Mouse (Mus musculus): Measurements from ENCODE around the gene Ppm1l. TPM values are rescaled to one million over a fixed set of nuclear protein-coding genes. Genes with fewer than 3 reads are reported as not detected.
A peak's percentile ranks its signal among the peaks of the same experiment; 100 is the strongest.

The Ppm1l gene
- polyA plus RNA-seq, 1 experiment from 2014 or later: 6.3 TPM

DNA sequence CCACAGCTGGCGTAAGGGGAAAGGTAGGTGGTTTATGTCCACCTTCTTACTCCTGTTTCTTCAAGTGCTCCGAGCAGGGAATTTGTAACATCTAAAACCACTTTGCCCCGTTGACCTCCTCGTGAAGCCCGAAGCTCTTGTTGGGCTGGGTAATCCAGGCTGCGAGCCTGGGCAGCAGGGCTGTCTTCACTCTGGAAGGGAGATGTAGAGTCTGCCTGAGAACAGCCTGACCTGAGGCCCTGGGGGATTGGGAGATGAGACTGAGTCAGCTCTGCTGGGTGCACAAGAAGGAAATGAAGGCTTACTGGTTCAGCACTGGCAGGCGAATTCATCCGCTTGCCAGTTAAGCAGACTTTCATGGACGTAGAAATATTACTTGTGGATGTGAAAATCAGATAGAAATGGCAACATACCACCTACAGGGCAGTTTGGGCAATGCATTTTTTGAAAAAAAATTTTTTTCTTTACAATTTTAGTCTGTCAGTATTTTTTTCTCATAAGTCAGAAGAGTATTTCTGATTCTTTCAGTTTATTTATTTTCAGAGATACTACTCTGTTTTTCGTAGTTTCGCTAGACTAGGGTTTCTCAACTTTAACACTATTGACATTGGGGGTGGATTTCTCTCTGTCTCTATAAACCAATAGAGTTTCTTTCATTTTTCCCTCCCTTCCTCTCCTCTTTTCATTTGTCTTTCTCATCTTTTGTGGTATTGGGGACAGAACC is 31.7 kb downstream of the Ppm1l start:
- peak; percentile 48 for TF ChIP-seq CTCF (IDR thresholded peaks at IDR 0.05; ENCODE audit: low read depth)
- no peaks in the 10 kb centered on the region for H3K27me3 ChIP-seq (ENCODE audit: insufficient read depth, low read length)
- H3K36me3 ChIP-seq (ENCODE audit: insufficient read depth): no peaks in the 10 kb centered on the region
- ATAC-seq (ENCODE audit: insufficient read depth) (no peak), DNase-seq (peak; percentile 26)
- H3K9ac ChIP-seq: no peak overlapping the region
- H3K9me3 ChIP-seq (ENCODE audit: low read depth, low read length): no peaks in the 10 kb centered on the region
- H3K4me1 ChIP-seq (ENCODE audit: insufficient read depth): no peaks in the 10 kb centered on the region
- H3K27ac ChIP-seq (ENCODE audit: low read depth): no peak overlapping the region
- H3K4me3 ChIP-seq (ENCODE audit: low read depth, low read length): no peak overlapping the region
- 60% methylated on average over 11 of the region's 11 CpGs for WGBS
- H3K4me2 ChIP-seq: no peak overlapping the region

GRCm38 (mm10) chr3:69348921-69349237 is 32.2 kb downstream of the Ppm1l start:
- ATAC-seq (ENCODE audit: insufficient read depth) (no peak), DNase-seq (no peak)
- H3K4me1 ChIP-seq (ENCODE audit: insufficient read depth): no peaks in the 10 kb centered on the region
- H3K27me3 ChIP-seq (ENCODE audit: insufficient read depth, low read length): no peaks in the 10 kb centered on the region
- H3K4me3 ChIP-seq (ENCODE audit: low read depth, low read length): no peak overlapping the region
- no peak overlapping the region for H3K27ac ChIP-seq (ENCODE audit: low read depth)
- no peaks in the 10 kb centered on the region for H3K36me3 ChIP-seq (ENCODE audit: insufficient read depth)
- 70% methylated on average over 4 of the region's 4 CpGs for WGBS
- no peak for TF ChIP-seq CTCF (IDR thresholded peaks at IDR 0.05; ENCODE audit: low read depth)
- H3K9ac ChIP-seq: no peak overlapping the region
- H3K9me3 ChIP-seq (ENCODE audit: low read depth, low read length): no peaks in the 10 kb centered on the region
- H3K4me2 ChIP-seq: no peak overlapping the region

- Histone ChIP-seq H3K27ac (ENCODE audit: low read depth) (no peak overlapping the region), H3K4me1 (ENCODE audit: insufficient read depth) (no peaks in the 10 kb centered on the region), H3K27me3 (ENCODE audit: insufficient read depth, low read length) (no peaks in the 10 kb centered on the region), H3K36me3 (ENCODE audit: insufficient read depth) (no peaks in the 10 kb centered on the region), H3K4me2 (no peak overlapping the region), H3K4me3 (ENCODE audit: low read depth, low read length) (no peak overlapping the region), H3K9me3 (ENCODE audit: low read depth, low read length) (no peaks in the 10 kb centered on the region), H3K9ac (no peak overlapping the region)
- TF ChIP-seq CTCF (IDR thresholded peaks at IDR 0.05; ENCODE audit: low read depth): no peak
- 93% methylated on average over 6 of the region's 6 CpGs for WGBS
- ATAC-seq (ENCODE audit: insufficient read depth) (no peak), DNase-seq (no peak)
Measured at GRCm38 (mm10) chr3:69349973-69350372, 33.3 kb downstream of the Ppm1l start.

- WGBS: 40% methylated on average over 1 of the region's 1 CpGs
- peak; percentile 54 for DNase-seq
- ATAC-seq (ENCODE audit: insufficient read depth): peak; percentile 54; the same call in 1 of the 2 replicates
- no peak overlapping the region for H3K9ac ChIP-seq
- H3K36me3 ChIP-seq (ENCODE audit: insufficient read depth): no peaks in the 10 kb centered on the region
- no peaks in the 10 kb centered on the region for H3K4me1 ChIP-seq (ENCODE audit: insufficient read depth)
- H3K9me3 ChIP-seq (ENCODE audit: low read depth, low read length): no peaks in the 10 kb centered on the region
- H3K4me3 ChIP-seq (ENCODE audit: low read depth, low read length): no peak overlapping the region
- H3K4me2 ChIP-seq: no peak overlapping the region
- no peak overlapping the region for H3K27ac ChIP-seq (ENCODE audit: low read depth)
- no peak for TF ChIP-seq CTCF (IDR thresholded peaks at IDR 0.05; ENCODE audit: low read depth)
- no peaks in the 10 kb centered on the region for H3K27me3 ChIP-seq (ENCODE audit: insufficient read depth, low read length)
Measured at GRCm38 (mm10) chr3:69352194-69352593, 35.5 kb downstream of the Ppm1l start.

DNA sequence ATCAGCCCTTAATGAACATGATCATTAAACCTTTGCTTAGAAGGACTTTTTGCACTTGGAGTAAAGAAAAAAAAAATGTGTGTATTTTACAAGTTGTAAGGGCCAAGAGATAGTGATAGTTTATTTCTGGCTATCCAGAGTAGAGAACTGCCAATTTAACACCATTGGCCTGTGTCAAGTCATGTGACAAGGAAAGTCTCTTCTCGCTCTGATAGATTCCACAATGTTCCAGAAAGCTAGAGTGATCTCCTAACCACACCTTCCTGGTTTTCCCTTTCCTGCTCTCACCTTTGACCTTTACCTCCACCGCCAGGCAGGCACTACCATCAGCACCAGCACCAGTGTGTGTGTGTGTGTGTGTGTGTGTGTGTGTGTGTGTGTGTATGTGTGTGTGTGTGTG is 38.0 kb downstream of the Ppm1l start:
- no peak overlapping the region for H3K4me3 ChIP-seq (ENCODE audit: low read depth, low read length)
- 85% methylated on average over 2 of the region's 2 CpGs for WGBS

DNA sequence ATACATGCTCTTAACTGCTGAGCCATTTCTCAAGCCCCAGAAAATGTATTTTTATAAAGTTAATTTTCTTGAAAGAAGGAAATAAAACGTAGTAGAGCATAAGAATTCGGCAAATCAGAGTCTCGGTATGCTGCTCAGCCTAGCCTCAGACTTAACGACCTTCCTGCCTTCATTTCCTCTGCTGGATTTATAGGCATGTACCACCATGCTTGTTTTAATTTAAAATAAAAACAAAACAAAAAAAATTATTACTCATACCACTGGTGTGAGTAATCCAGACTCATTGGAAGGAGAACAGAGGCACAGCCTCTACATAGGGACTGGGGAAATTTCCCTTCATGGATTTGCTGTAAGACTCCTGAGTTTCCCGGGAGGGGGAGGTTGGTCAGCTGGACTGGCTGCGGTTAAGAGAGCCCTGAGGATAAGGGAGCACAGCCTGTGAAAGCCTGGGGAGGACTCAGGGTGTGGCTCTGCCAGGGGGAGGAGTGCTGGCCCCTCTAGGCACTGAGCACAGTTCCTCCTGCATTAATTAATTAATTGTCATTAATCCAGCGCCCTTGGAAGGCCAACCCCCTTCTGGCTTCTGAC is 39.5 kb downstream of the Ppm1l start:
- H3K36me3 ChIP-seq (ENCODE audit: insufficient read depth): no peaks in the 10 kb centered on the region
- no peak for TF ChIP-seq CTCF (IDR thresholded peaks at IDR 0.05; ENCODE audit: low read depth)
- 76% methylated on average over 7 of the region's 7 CpGs for WGBS
- no peak; the same call in 1 of the 2 replicates for ATAC-seq (ENCODE audit: insufficient read depth)
- H3K27ac ChIP-seq (ENCODE audit: low read depth): no peak overlapping the region
- no peaks in the 10 kb centered on the region for H3K27me3 ChIP-seq (ENCODE audit: insufficient read depth, low read length)
- no peaks in the 10 kb centered on the region for H3K9me3 ChIP-seq (ENCODE audit: low read depth, low read length)
- H3K4me2 ChIP-seq: no peak overlapping the region
- H3K4me1 ChIP-seq (ENCODE audit: insufficient read depth): no peaks in the 10 kb centered on the region
- no peak for DNase-seq
- H3K4me3 ChIP-seq (ENCODE audit: low read depth, low read length): no peak overlapping the region
- no peak overlapping the region for H3K9ac ChIP-seq

More for the DNA sequence above, 38.0 kb downstream of the Ppm1l start:
- no peaks in the 10 kb centered on the region for H3K9me3 ChIP-seq (ENCODE audit: low read depth, low read length)
- H3K27me3 ChIP-seq (ENCODE audit: insufficient read depth, low read length): no peaks in the 10 kb centered on the region
- H3K4me1 ChIP-seq (ENCODE audit: insufficient read depth): no peaks in the 10 kb centered on the region
- DNase-seq (no peak), ATAC-seq (ENCODE audit: insufficient read depth) (no peak)
- H3K4me2 ChIP-seq: no peak overlapping the region
- H3K36me3 ChIP-seq (ENCODE audit: insufficient read depth): no peaks in the 10 kb centered on the region
- no peak overlapping the region for H3K9ac ChIP-seq
- no peak overlapping the region for H3K27ac ChIP-seq (ENCODE audit: low read depth)
- no peak for TF ChIP-seq CTCF (IDR thresholded peaks at IDR 0.05; ENCODE audit: low read depth)

GRCm38 (mm10) chr3:69356781-69357180 is 40.1 kb downstream of the Ppm1l start:
- no peaks in the 10 kb centered on the region for H3K36me3 ChIP-seq (ENCODE audit: insufficient read depth)
- H3K9me3 ChIP-seq (ENCODE audit: low read depth, low read length): no peaks in the 10 kb centered on the region
- H3K4me1 ChIP-seq (ENCODE audit: insufficient read depth): no peaks in the 10 kb centered on the region
- H3K27me3 ChIP-seq (ENCODE audit: insufficient read depth, low read length): no peaks in the 10 kb centered on the region
- no peak overlapping the region for H3K9ac ChIP-seq
- H3K4me2 ChIP-seq: no peak overlapping the region
- no peak overlapping the region for H3K27ac ChIP-seq (ENCODE audit: low read depth)
- no peak overlapping the region for H3K4me3 ChIP-seq (ENCODE audit: low read depth, low read length)
- ATAC-seq (ENCODE audit: insufficient read depth): no peak
- 81% methylated on average over 5 of the region's 5 CpGs for WGBS
- TF ChIP-seq CTCF (IDR thresholded peaks at IDR 0.05; ENCODE audit: low read depth): no peak
- no peak for DNase-seq

Measured in lung, embryonic 14.5 days (tissue).